Mouse (Mus musculus) adrenal gland, postnatal 0 days (tissue): Measurements from ENCODE around the gene C8g. TPM values are rescaled to one million over a fixed set of nuclear protein-coding genes. Genes with fewer than 3 reads are reported as not detected.

Source experiments
- polyA plus RNA-seq: library from polyadenylated mRNA; unstranded; fragments of >200 nt; fragmentation: Nextera tagmentation; extraction: Ambion mirVana; gene quantifications from 2 replicates; pipeline ENCODE4 v1.2.1, GENCODE M21; 2015

Gene C8g
- 6.4 and 7.1 TPM in 2 replicates for polyA plus RNA-seq

GRCm38 (mm10) chr2:25501593-25502486, at the start of gene C8g:
Gene C8g, minus strand, starts transcription at chr2:25501719.

GRCm38 (mm10) chr2:25546811-25547491, 45.4 kb upstream of the C8g start, which contains the start of gene Traf2:
Gene Traf2, minus strand, starts transcription at chr2:25546940.

GRCm38 (mm10) chr2:25500576-25501405, 728 bp downstream of the C8g start, which contains the start of gene Fbxw5:
Gene Fbxw5, plus strand, starts transcription at chr2:25500750.

GRCm38 (mm10) chr2:25493476-25493961, 8.0 kb downstream of the C8g start, which contains the start of gene Lcn12:
Gene Lcn12, minus strand, starts transcription at chr2:25493911.

GRCm38 (mm10) chr2:25469969-25470368, 31.6 kb downstream of the C8g start, which contains the start of gene Ptgds:
Gene Ptgds, minus strand, starts transcription at chr2:25470046.

GRCm38 (mm10) chr2:25460551-25461309, 40.8 kb downstream of the C8g start, which contains the start of gene Paxx:
Gene Paxx, minus strand, starts transcription at chr2:25461094.

GRCm38 (mm10) chr2:25456205-25456953, 45.1 kb downstream of the C8g start, which contains the start of gene Clic3:
Gene Clic3, plus strand, starts transcription at chr2:25456838.

Other genes starting within 250 kb of the C8g start
- 61.5 and 81.2 TPM in 2 replicates for gene Tmem203, start 246.3 kb downstream of the C8g start, polyA plus RNA-seq
- gene Tprn, start 239.1 kb downstream of the C8g start, polyA plus RNA-seq: 5.6 and 7.3 TPM in 2 replicates
- 157 and 205 TPM in 2 replicates for gene Ssna1, start 229.3 kb downstream of the C8g start, polyA plus RNA-seq
- 61.4 and 81.5 TPM in 2 replicates for gene Anapc2, start 229.2 kb downstream of the C8g start, polyA plus RNA-seq
- not detected in 2 replicates for gene Tmem210, start 213.6 kb downstream of the C8g start, polyA plus RNA-seq
- gene Lrrc26, start 211.8 kb downstream of the C8g start, polyA plus RNA-seq: 0.11 TPM in 1 of 2 replicates, not detected in the other
- gene Grin1, start 182.5 kb downstream of the C8g start, polyA plus RNA-seq: 4.9 and 7.5 TPM in 2 replicates
- gene Man1b1, start 169.4 kb downstream of the C8g start, polyA plus RNA-seq: 47.2 and 52.7 TPM in 2 replicates
- gene Dpp7, start 145.4 kb downstream of the C8g start, polyA plus RNA-seq: 30.8 and 45.6 TPM in 2 replicates
- gene Uap1l1, start 136.0 kb downstream of the C8g start, polyA plus RNA-seq: 40.5 and 44.9 TPM in 2 replicates
- gene Sapcd2, start 129.4 kb downstream of the C8g start, polyA plus RNA-seq: 8.1 and 10.7 TPM in 2 replicates
- gene Entpd2, start 105.8 kb downstream of the C8g start, polyA plus RNA-seq: 13.6 and 20.3 TPM in 2 replicates
- gene Npdc1, start 102.4 kb downstream of the C8g start, polyA plus RNA-seq: 93.9 and 115 TPM in 2 replicates
- gene Fut7, start 78.5 kb downstream of the C8g start, polyA plus RNA-seq: 0.14 and 0.22 TPM in 2 replicates
- 4.9 and 6.6 TPM in 2 replicates for gene Abca2, start 73.0 kb downstream of the C8g start, polyA plus RNA-seq
- gene Clic3, start 44.9 kb downstream of the C8g start, polyA plus RNA-seq: 6.1 and 6.2 TPM in 2 replicates
- gene Paxx, start 40.6 kb downstream of the C8g start, polyA plus RNA-seq: 53.8 and 58.8 TPM in 2 replicates
- 8.3 and 9.6 TPM in 2 replicates for gene Ptgds, start 31.7 kb downstream of the C8g start, polyA plus RNA-seq
- gene Lcn12, start 7.8 kb downstream of the C8g start, polyA plus RNA-seq: not detected in 2 replicates
- gene Fbxw5, start 969 bp downstream of the C8g start, polyA plus RNA-seq: 52.9 and 75.8 TPM in 2 replicates
- gene Traf2, start 45.2 kb upstream of the C8g start, polyA plus RNA-seq: 15.4 and 20.6 TPM in 2 replicates
- 273 and 345 TPM in 2 replicates for gene Edf1, start 56.1 kb upstream of the C8g start, polyA plus RNA-seq
- gene Mamdc4, start 73.1 kb upstream of the C8g start, polyA plus RNA-seq: 1.3 and 2.6 TPM in 2 replicates
- gene Phpt1, start 73.5 kb upstream of the C8g start, polyA plus RNA-seq: 140 and 158 TPM in 2 replicates
- gene Ajm1, start 80.0 kb upstream of the C8g start, polyA plus RNA-seq: 1.3 and 2.1 TPM in 2 replicates
- 42.6 and 68.2 TPM in 2 replicates for gene Rabl6, start 106.8 kb upstream of the C8g start, polyA plus RNA-seq
- gene Ccdc183, start 116.0 kb upstream of the C8g start, polyA plus RNA-seq: 0.50 and 0.87 TPM in 2 replicates
- gene Tmem141, start 120.3 kb upstream of the C8g start, polyA plus RNA-seq: 124 and 149 TPM in 2 replicates
- 55.5 and 82.4 TPM in 2 replicates for gene Fcna, start 126.3 kb upstream of the C8g start, polyA plus RNA-seq
- gene Lcn8, start 151.4 kb upstream of the C8g start, polyA plus RNA-seq: not detected in 2 replicates
- 0.21 and 0.44 TPM in 2 replicates for gene Lcn5, start 156.2 kb upstream of the C8g start, polyA plus RNA-seq
- 0.48 TPM in 1 of 2 replicates, not detected in the other for gene Lcn6, start 175.1 kb upstream of the C8g start, polyA plus RNA-seq
- gene Lcn10, start 181.0 kb upstream of the C8g start, polyA plus RNA-seq: not detected in 2 replicates
- 3.7 and 14.1 TPM in 2 replicates for gene Obp2a, start 198.3 kb upstream of the C8g start, polyA plus RNA-seq
- gene Bmyc, start 205.0 kb upstream of the C8g start, polyA plus RNA-seq: 110 and 186 TPM in 2 replicates
- not detected in 2 replicates for gene Obp2b, start 235.3 kb upstream of the C8g start, polyA plus RNA-seq